Mouse (Mus musculus) thymus, postnatal 4 days (tissue): ENCODE results near the gene Cep55.

Experiments
- DNase-seq: peaks from one replicate; pipeline ENCODE4 v3.0.0; 2021

Gene Cep55

DNA sequence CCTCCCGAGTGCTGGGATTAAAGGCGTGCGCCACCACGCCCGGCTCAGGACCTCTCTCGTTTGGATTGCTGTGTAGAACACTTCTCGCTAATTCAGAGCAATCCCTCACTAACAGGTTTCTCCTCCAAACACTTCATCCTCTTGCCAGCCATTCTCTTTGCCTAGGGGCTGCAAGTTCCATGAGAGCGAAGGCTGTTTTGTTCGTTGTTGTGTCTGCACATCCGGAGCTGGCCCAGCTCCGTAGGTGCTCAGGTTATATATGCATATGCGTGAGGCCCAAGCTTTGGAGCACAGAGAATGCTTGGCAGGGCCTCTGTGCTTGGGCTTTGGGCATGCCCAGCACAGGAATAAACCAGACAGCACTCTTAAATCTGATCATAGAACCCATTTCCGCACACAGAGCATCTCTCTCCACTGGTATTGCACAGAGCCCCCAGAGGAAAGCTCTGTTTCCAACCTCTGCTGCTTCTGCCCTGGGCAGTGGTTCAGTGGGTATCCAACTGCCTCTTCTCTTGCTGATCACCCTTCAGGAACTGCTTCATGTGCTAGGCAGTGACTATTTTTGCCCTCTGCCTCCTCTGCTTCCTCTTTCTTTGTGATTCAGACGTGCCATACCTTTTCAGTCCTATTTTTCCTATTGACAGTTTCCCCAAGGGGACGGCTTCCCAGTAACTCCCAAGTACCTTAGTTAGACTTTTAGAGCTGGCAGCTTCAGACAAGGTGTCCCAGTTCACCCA, 54.9 kb downstream of the Cep55 start:
- no peak for DNase-seq

GRCm38 (mm10) chr19:38111056-38111455, 56.2 kb downstream of the Cep55 start:
- DNase-seq = no peak

DNA sequence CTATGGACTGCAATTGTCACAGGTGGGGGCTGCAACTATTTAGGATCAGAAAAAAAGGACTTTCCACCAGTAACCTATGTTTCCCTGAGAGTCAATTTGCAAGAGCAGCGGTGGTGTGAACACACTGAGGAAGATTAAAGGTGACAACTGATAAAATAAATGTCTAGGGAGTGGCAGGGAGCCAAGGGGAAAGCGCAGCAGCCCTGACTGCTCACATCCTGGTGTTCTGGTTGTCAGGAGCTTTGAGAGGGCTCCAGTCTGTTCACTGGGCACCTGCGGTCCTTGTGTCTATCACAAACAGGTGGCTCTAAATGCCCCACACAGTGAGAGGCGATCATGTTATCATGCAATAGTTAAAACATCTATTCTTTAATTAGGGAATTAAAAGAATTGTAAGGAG, 57.8 kb downstream of the Cep55 start:
- DNase-seq = no peak

- DNase-seq = no peak
Measured at GRCm38 (mm10) chr19:38114834-38115491, 60.2 kb downstream of the Cep55 start.

- no peak for DNase-seq
Measured at GRCm38 (mm10) chr19:38120123-38120760, 65.4 kb downstream of the Cep55 start.

- no peak for DNase-seq
Measured at GRCm38 (mm10) chr19:38123921-38124320, 69.1 kb downstream of the Cep55 start.
